Mouse (Mus musculus): ENCODE results near the gene Arid1b. TPM values are rescaled to one million over a fixed set of nuclear protein-coding genes. Genes with fewer than 3 reads are reported as not detected.

Arid1b gene
- total and polyA plus RNA-seq, 3 experiments, result 6.1 to 12.4 (median 9.7) TPM

DNA sequence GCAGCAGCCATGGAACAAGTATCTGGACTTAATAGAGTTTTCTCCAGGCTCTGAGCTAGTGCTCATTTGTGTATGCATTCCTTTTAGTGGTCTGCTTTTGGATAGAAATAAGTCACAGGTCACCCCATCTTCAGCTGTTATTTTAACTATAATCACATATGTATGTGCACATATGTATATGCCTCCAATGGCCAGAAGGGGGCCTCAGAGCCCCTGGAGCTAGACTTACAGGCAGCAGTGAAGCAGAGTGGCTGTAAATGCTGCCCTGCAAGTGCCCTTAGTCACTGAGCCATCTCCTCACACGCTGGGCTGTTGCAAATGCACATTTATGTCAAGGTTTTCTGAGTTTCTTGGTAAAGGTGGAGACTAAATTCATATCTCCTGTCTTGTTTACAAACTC lies 337.3 kb downstream of the Arid1b start:
- DNase-seq (ENCODE audit: extremely low read depth), result no peak
- Histone ChIP-seq H3K36me3 (replicated peaks in 1 of 2; ENCODE audit: control insufficient read depth in 1 of 2, insufficient read depth in 1 of 2, low read length in 1 of 2) (peaks cover 34 to 96% of the 10 kb centered on the region in 2 experiments), H3K9ac (ENCODE audit: insufficient read depth, low read depth) (no peak overlapping the region), H3K4me1 (ENCODE audit: control insufficient read depth in 1 of 2, insufficient read depth in 2 of 2) (no peaks in the 10 kb centered on the region), H3K27me3 (replicated peaks) (no peaks in the 10 kb centered on the region), H3K79me2 (replicated peaks; ENCODE audit: control insufficient read depth, extremely low read depth, insufficient read depth, poor library complexity, severe bottlenecking) (no peaks in the 10 kb centered on the region), H3K4me3 (replicated peaks in 1 of 3; ENCODE audit: low read depth in 2 of 3, low read length in 2 of 3, poor library complexity in 1 of 3) (no peak overlapping the region), H3K9me3 (replicated peaks; ENCODE audit: low read length) (no peaks in the 10 kb centered on the region), H3K4me2 (ENCODE audit: insufficient read depth, low read depth, poor library complexity, severe bottlenecking) (no peak overlapping the region), H3K27ac (ENCODE audit: insufficient read depth, low read depth) (no peak overlapping the region)
- in situ Hi-C loops (cut with MboI; ENCODE audit: low pct_ligation_motif_present, low pct_unique_long_range_greater_than_20kb, low sequenced_read_pairs), result no loop called here
- dilution Hi-C loops (cut with MboI; ENCODE audit: extremely low pct_ligation_motif_present, extremely low pct_unique_long_range_greater_than_20kb, low sequenced_read_pairs), result no loop called here
- TF ChIP-seq GABPA (IDR thresholded peaks at IDR 0.05; ENCODE audit: insufficient replicate concordance, low read depth, low read length) (no peak), SIN3A (IDR thresholded peaks at IDR 0.05; ENCODE audit: low read length) (no peak), CTCF (conservative IDR thresholded peaks at IDR 0.05 in 1 of 2, IDR thresholded peaks at IDR 0.05 in 1 of 2; ENCODE audit: low read depth in 2 of 2, low read length in 2 of 2) (peak; percentile 42 to 56; a peak in 3 of 4 replicates), JUND (conservative IDR thresholded peaks at IDR 0.05; ENCODE audit: low read depth, low read length) (no peak), NELFE (IDR thresholded peaks at IDR 0.05; ENCODE audit: low read depth, low read length) (no peak), RAD21 (IDR thresholded peaks at IDR 0.05; ENCODE audit: low read depth, low read length) (peak; percentile 26; the same call in 1 of the 2 replicates), EP300 (IDR thresholded peaks at IDR 0.05; ENCODE audit: low read length) (no peak), SMC3 (IDR thresholded peaks at IDR 0.05; ENCODE audit: low read depth, low read length) (peak; percentile 20; the same call in 1 of the 2 replicates), JUN (IDR thresholded peaks at IDR 0.05; ENCODE audit: insufficient read depth, low read depth, low read length) (no peak), TCF12 (IDR thresholded peaks at IDR 0.05; ENCODE audit: low read depth, low read length) (no peak), POLR2A (IDR thresholded peaks at IDR 0.05; ENCODE audit: low read depth, low read length) (no peak), CHD1 (IDR thresholded peaks at IDR 0.05; ENCODE audit: low read depth, low read length) (no peak), NRF1 (IDR thresholded peaks at IDR 0.05; ENCODE audit: low read depth, low read length) (no peak)

DNA sequence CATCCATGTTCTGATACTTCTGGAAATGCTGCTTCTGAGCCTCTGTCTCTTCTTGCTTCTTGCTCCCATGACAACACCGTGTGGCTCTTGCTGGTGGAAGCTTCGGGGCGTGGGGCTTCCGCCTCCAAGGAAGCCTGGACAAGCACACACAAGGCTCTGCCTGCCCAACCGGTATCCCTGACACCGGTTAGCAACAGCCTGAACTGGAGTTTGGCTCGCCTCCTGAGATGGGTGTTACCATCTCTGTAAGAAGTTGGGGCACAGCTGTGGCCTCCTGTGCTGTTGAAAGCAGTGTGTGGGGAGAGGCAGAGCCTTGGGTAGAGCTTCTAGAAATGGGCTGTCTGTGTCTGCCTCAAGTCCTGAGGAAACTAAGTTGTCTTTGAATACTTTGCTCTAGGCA lies 340.4 kb downstream of the Arid1b start:
- Histone ChIP-seq H3K4me1 (ENCODE audit: control insufficient read depth in 1 of 2, insufficient read depth in 2 of 2) (no peaks in the 10 kb centered on the region), H3K79me2 (replicated peaks; ENCODE audit: control insufficient read depth, extremely low read depth, insufficient read depth, poor library complexity, severe bottlenecking) (no peaks in the 10 kb centered on the region), H3K36me3 (replicated peaks in 1 of 2; ENCODE audit: control insufficient read depth in 1 of 2, insufficient read depth in 1 of 2, low read length in 1 of 2) (peaks cover 43 to 94% of the 10 kb centered on the region in 2 experiments), H3K9ac (ENCODE audit: insufficient read depth, low read depth) (no peak overlapping the region), H3K27me3 (replicated peaks) (no peaks in the 10 kb centered on the region), H3K4me2 (ENCODE audit: insufficient read depth, low read depth, poor library complexity, severe bottlenecking) (no peak overlapping the region), H3K4me3 (replicated peaks in 1 of 3; ENCODE audit: low read depth in 2 of 3, low read length in 2 of 3, poor library complexity in 1 of 3) (no peak overlapping the region), H3K27ac (ENCODE audit: insufficient read depth, low read depth) (no peak overlapping the region), H3K9me3 (replicated peaks; ENCODE audit: low read length) (peaks cover 2% of the 10 kb centered on the region)
- dilution Hi-C loops (cut with MboI; ENCODE audit: extremely low pct_ligation_motif_present, extremely low pct_unique_long_range_greater_than_20kb, low sequenced_read_pairs) (no loop called here), in situ Hi-C loops (cut with MboI; ENCODE audit: low pct_ligation_motif_present, low pct_unique_long_range_greater_than_20kb, low sequenced_read_pairs) (no loop called here)
- DNase-seq (ENCODE audit: extremely low read depth), result no peak
- TF ChIP-seq RCOR1 (conservative IDR thresholded peaks at IDR 0.05; ENCODE audit: low read depth, low read length), result no peak
- TF ChIP-seq CHD1 (IDR thresholded peaks at IDR 0.05; ENCODE audit: low read depth, low read length), result no peak
- no peak for TF ChIP-seq JUN (IDR thresholded peaks at IDR 0.05; ENCODE audit: insufficient read depth, low read depth, low read length)
- no peak for TF ChIP-seq BHLHE40 (IDR thresholded peaks at IDR 0.05; ENCODE audit: low read depth, low read length)
- no peak for TF ChIP-seq SMC3 (IDR thresholded peaks at IDR 0.05; ENCODE audit: low read depth, low read length)
- no peak for TF ChIP-seq MAZ (IDR thresholded peaks at IDR 0.05; ENCODE audit: low read depth, low read length)
- no peak for TF ChIP-seq IRF4 (IDR thresholded peaks at IDR 0.05; ENCODE audit: low read depth, low read length)
- no peak for TF ChIP-seq TCF12 (IDR thresholded peaks at IDR 0.05; ENCODE audit: low read depth, low read length)
- TF ChIP-seq ELF1 (IDR thresholded peaks at IDR 0.05; ENCODE audit: low read depth, low read length), result no peak
- TF ChIP-seq ZNF384 (IDR thresholded peaks at IDR 0.05; ENCODE audit: low read depth, low read length), result no peak
- no peak for TF ChIP-seq MEF2A (IDR thresholded peaks at IDR 0.05; ENCODE audit: borderline replicate concordance, low read depth, low read length)
- no peak for TF ChIP-seq JUND (conservative IDR thresholded peaks at IDR 0.05; ENCODE audit: low read depth, low read length)
- TF ChIP-seq ZKSCAN1 (IDR thresholded peaks at IDR 0.05; ENCODE audit: borderline replicate concordance, low read depth, low read length), result no peak
- no peak for TF ChIP-seq ZMIZ1 (IDR thresholded peaks at IDR 0.05; ENCODE audit: low read depth, low read length)
- TF ChIP-seq ZC3H11A (IDR thresholded peaks at IDR 0.05; ENCODE audit: low read depth, low read length), result no peak
- no peak for TF ChIP-seq E2F4 (IDR thresholded peaks at IDR 0.05; ENCODE audit: insufficient replicate concordance, low read depth, low read length)
- TF ChIP-seq RAD21 (IDR thresholded peaks at IDR 0.05; ENCODE audit: low read depth, low read length), result no peak
- TF ChIP-seq KAT2A (IDR thresholded peaks at IDR 0.05; ENCODE audit: insufficient replicate concordance, low read length), result no peak

Measured in CH12.LX (cell line).